Mouse (Mus musculus) gastrocnemius, postnatal 14 days (tissue): Measurements from ENCODE around the gene Lama1. TPM values are rescaled to one million over a fixed set of nuclear protein-coding genes. Genes with fewer than 3 reads are reported as not detected.
"Not testable (repeated sequence)": the region's sequence is repeated elsewhere in the genome, so short reads cannot be mapped to it uniquely, and the experiment has no call there.

Experiments used
- DNase-seq: peaks from one replicate; pipeline ENCODE4 v3.0.0; 2021; ENCODE audit warnings: mixed read lengths
- intact Hi-C: fragments of 180-260 bp; cut with DNase I; formaldehyde crosslinking; loops from one replicate; pipeline ENCODE4 v1.15.1; 2025; ENCODE audit warnings: low total_unique reads
- total RNA-seq, 2 experiments: library from RNA; stranded (reverse); gene quantifications; 2 replicates each; pipeline ENCODE4 v1.2.3; 2021

Lama1 gene
- total RNA-seq, 2 experiments from 2014 or later: 0.20 to 0.45 TPM

- DNase-seq: no peak
- intact Hi-C loops: no loop called here
Measured at GRCm38 (mm10) chr17:67816916-67817315, 119.9 kb downstream of the Lama1 start.

GRCm38 (mm10) chr17:67827431-67827830 lies 130.4 kb downstream of the Lama1 start:
- DNase-seq: no peak
- intact Hi-C loops: no loop called here

GRCm38 (mm10) chr17:67836146-67836895 lies 139.3 kb downstream of the Lama1 start:
- intact Hi-C loops: no loop called here
- DNase-seq: no peak

- intact Hi-C loops: loop anchor here (2.0 kb wide), 1 partner anchor 59 kb away; no protein-coding TSS in a partner anchor
- peak; percentile 42 for DNase-seq
Measured at GRCm38 (mm10) chr17:67837351-67838090, 140.5 kb downstream of the Lama1 start.

- intact Hi-C loops: loop anchor here (2.0 kb wide), 1 partner anchor 60 kb away; no protein-coding TSS in a partner anchor
- no peak for DNase-seq
Measured at GRCm38 (mm10) chr17:67838948-67839347, 141.9 kb downstream of the Lama1 start.

- DNase-seq, intact Hi-C loops: not testable (repeated sequence)
Measured at GRCm38 (mm10) chr17:67841494-67841893, 144.4 kb downstream of the Lama1 start.

- no peak for DNase-seq
- intact Hi-C loops: loop anchor here (5.0 kb wide), 1 partner anchor 306 kb away; no protein-coding TSS in a partner anchor
Measured at GRCm38 (mm10) chr17:67861080-67861630, 164.1 kb downstream of the Lama1 start.

- intact Hi-C loops: loop anchor here (5.0 kb wide), 1 partner anchor 305 kb away; no protein-coding TSS in a partner anchor
- peak; percentile 68 for DNase-seq
Measured at GRCm38 (mm10) chr17:67861744-67862535, 164.9 kb downstream of the Lama1 start.

- DNase-seq: no peak
- intact Hi-C loops: loop anchor here (5.0 kb wide), 1 partner anchor 303 kb away; no protein-coding TSS in a partner anchor
Measured at GRCm38 (mm10) chr17:67864363-67864762, 167.3 kb downstream of the Lama1 start.

- intact Hi-C loops: loop anchor here (5.0 kb wide), 1 partner anchor 302 kb away; no protein-coding TSS in a partner anchor
Measured at GRCm38 (mm10) chr17:67864912-67865311, 167.9 kb downstream of the Lama1 start.

GRCm38 (mm10) chr17:67866026-67866425 lies 169.0 kb downstream of the Lama1 start:
- intact Hi-C loops: no loop called here
- DNase-seq: peak; percentile 20

More at GRCm38 (mm10) chr17:67864912-67865311, 167.9 kb downstream of the Lama1 start:
- DNase-seq: no peak

GRCm38 (mm10) chr17:67866541-67867241 lies 169.6 kb downstream of the Lama1 start:
- DNase-seq: no peak
- intact Hi-C loops: no loop called here

GRCm38 (mm10) chr17:67869731-67870601 lies 172.9 kb downstream of the Lama1 start:
- DNase-seq: peak; percentile 68
- intact Hi-C loops: no loop called here

Other genes with a start within 250 kb of the Lama1 start
- 100 to 1,000 TPM in 1 of 2 experiments, 10 to 100 TPM in 1; 30.7 to 128 TPM for gene Lrrc30, start 64.5 kb upstream of the Lama1 start, total RNA-seq